Mouse (Mus musculus) cerebellum, adult 18-20 months (tissue): ENCODE measurements around the gene Helz.
"Not testable (repeated sequence)": the region's sequence is repeated elsewhere in the genome, so short reads cannot be mapped to it uniquely, and the experiment has no call there.

Source experiments
- DNase-seq, 2 experiments: peaks; one replicate each; pipeline ENCODE4 v3.0.0; 2021

The Helz gene

GRCm38 (mm10) chr11:107548204-107548975, 660 bp downstream of the Helz start:
- DNase-seq, result peak in 1 of 2 experiments; percentile 20

GRCm38 (mm10) chr11:107559874-107560273, 12.1 kb downstream of the Helz start:
- DNase-seq, result no peak

GRCm38 (mm10) chr11:107567431-107567830, 19.7 kb downstream of the Helz start:
- no peak for DNase-seq

- DNase-seq, result no peak
These were observed 20.8 kb downstream of the Helz start for GRCm38 (mm10) chr11:107568466-107568995.

GRCm38 (mm10) chr11:107570891-107571290, 23.2 kb downstream of the Helz start:
- not testable (repeated sequence) for DNase-seq

- no peak for DNase-seq
These were observed 23.6 kb downstream of the Helz start for GRCm38 (mm10) chr11:107571318-107571717.

- DNase-seq, result no peak
These were observed 24.8 kb downstream of the Helz start for GRCm38 (mm10) chr11:107572551-107572950.

GRCm38 (mm10) chr11:107573061-107573692, 25.4 kb downstream of the Helz start:
- no peak for DNase-seq

GRCm38 (mm10) chr11:107573847-107574246, 26.1 kb downstream of the Helz start:
- DNase-seq, result no peak

GRCm38 (mm10) chr11:107574811-107575705, 27.3 kb downstream of the Helz start:
- DNase-seq, result no peak

GRCm38 (mm10) chr11:107576186-107576585, 28.5 kb downstream of the Helz start:
- DNase-seq, result no peak

- no peak for DNase-seq
These were observed 29.7 kb downstream of the Helz start for GRCm38 (mm10) chr11:107577400-107577799.

GRCm38 (mm10) chr11:107578226-107578625, 30.5 kb downstream of the Helz start:
- DNase-seq, result no peak

- no peak for DNase-seq
These were observed 33.1 kb downstream of the Helz start for GRCm38 (mm10) chr11:107580786-107581185.

- DNase-seq, result no peak
These were observed 37.1 kb downstream of the Helz start for GRCm38 (mm10) chr11:107584660-107585451.

GRCm38 (mm10) chr11:107586129-107586528, 38.4 kb downstream of the Helz start:
- not testable (repeated sequence) for DNase-seq

GRCm38 (mm10) chr11:107587141-107587540, 39.4 kb downstream of the Helz start:
- DNase-seq, result no peak

- DNase-seq, result peak; percentile 27 to 38
These were observed 44.8 kb downstream of the Helz start for GRCm38 (mm10) chr11:107592575-107592974.

- DNase-seq, result no peak
These were observed 49.7 kb downstream of the Helz start for GRCm38 (mm10) chr11:107597381-107597780.

- no peak for DNase-seq
These were observed 58.0 kb downstream of the Helz start for GRCm38 (mm10) chr11:107605694-107606093.

- no peak for DNase-seq
These were observed 66.2 kb downstream of the Helz start for GRCm38 (mm10) chr11:107613906-107614305.

GRCm38 (mm10) chr11:107615696-107616095, 68.0 kb downstream of the Helz start:
- DNase-seq, result no peak
